Mouse (Mus musculus): ENCODE data around the gene Pknox2. TPM values are rescaled to one million over a fixed set of nuclear protein-coding genes. Genes with fewer than 3 reads are reported as not detected.

The Pknox2 gene
- polyA plus RNA-seq, 1 experiment from 2014 or later = 33.4 TPM

- Histone ChIP-seq H3K4me3 (ENCODE audit: low read depth, low read length) (no peak overlapping the region), H3K36me3 (ENCODE audit: control insufficient read depth, insufficient read depth, low read length) (no peaks in the 10 kb centered on the region), H3K9me3 (ENCODE audit: control insufficient read depth, low read length) (no peaks in the 10 kb centered on the region), H3K27me3 (ENCODE audit: control insufficient read depth, insufficient read depth, low read length) (no peaks in the 10 kb centered on the region), H3K4me1 (ENCODE audit: control insufficient read depth, insufficient read depth, low read length) (peaks cover 14% of the 10 kb centered on the region), H3K27ac (ENCODE audit: low read depth, low read length) (no peak overlapping the region), H3K4me2 (ENCODE audit: low read depth, low read length) (no peak overlapping the region), H3K9ac (replicated peaks; ENCODE audit: low read depth, low read length) (no peak overlapping the region)
- 94% methylated on average over 5 of the region's 5 CpGs for WGBS
- ATAC-seq (ENCODE audit: low read depth) = no peak
Observed at GRCm38 (mm10) chr9:36947056-36947694, 200.0 kb downstream of the Pknox2 start.

DNA sequence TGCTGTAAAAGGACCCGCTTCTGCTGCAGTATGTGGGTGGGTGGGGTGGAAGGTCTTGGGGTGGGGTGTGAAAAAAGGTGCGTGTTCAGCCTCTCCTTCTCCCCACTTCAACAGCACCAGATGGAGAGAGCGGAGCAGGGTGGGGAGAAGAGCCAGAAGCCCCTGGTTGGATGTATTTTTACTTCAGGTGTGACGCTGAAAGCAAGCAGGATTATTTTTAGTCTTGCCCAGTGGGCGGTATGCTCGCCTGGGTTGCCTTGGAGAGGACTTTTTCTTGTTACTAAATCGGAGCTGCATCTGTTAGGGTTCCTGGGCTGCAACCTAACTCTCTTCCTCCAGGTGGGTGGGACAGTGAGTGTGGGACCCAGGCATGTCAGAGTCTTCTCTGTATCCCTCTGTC is 202.4 kb downstream of the Pknox2 start:
- H3K27ac ChIP-seq (ENCODE audit: low read depth, low read length) = no peak overlapping the region

DNA sequence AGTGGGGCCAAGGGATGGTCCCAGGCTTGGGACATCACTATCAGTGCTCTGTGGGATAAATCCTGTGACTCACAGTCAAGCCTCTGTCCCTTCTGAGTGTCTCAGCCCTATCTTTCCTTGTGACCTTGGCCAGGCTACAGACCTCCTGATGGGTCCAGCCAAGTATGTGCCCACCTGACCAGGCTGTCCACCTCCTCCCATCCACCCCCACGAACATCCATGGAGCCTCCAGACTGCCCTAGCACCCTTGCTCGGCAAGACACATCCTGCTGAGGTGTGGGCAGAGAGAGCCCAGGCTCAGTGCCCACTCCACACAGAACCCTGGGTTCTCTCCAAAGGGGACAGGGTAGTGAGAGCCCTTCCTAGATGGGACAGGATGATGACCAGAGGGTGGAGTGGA is 204.6 kb downstream of the Pknox2 start:
- Histone ChIP-seq H3K36me3 (ENCODE audit: control insufficient read depth, insufficient read depth, low read length) (no peaks in the 10 kb centered on the region), H3K4me2 (ENCODE audit: low read depth, low read length) (no peak overlapping the region), H3K27me3 (ENCODE audit: control insufficient read depth, insufficient read depth, low read length) (no peaks in the 10 kb centered on the region), H3K9me3 (ENCODE audit: control insufficient read depth, low read length) (no peaks in the 10 kb centered on the region), H3K9ac (replicated peaks; ENCODE audit: low read depth, low read length) (no peak overlapping the region), H3K4me3 (ENCODE audit: low read depth, low read length) (no peak overlapping the region), H3K4me1 (ENCODE audit: control insufficient read depth, insufficient read depth, low read length) (peaks cover 33% of the 10 kb centered on the region), H3K27ac (ENCODE audit: low read depth, low read length) (no peak overlapping the region)
- 89% methylated on average over 2 of the region's 2 CpGs for WGBS
- ATAC-seq (ENCODE audit: low read depth) = no peak

More for the DNA sequence above, 202.4 kb downstream of the Pknox2 start:
- 78% methylated on average over 7 of the region's 7 CpGs for WGBS
- Histone ChIP-seq H3K9me3 (ENCODE audit: control insufficient read depth, low read length) (no peaks in the 10 kb centered on the region), H3K4me1 (ENCODE audit: control insufficient read depth, insufficient read depth, low read length) (peaks cover 14% of the 10 kb centered on the region; the same call in 1 of the 2 replicates), H3K4me2 (ENCODE audit: low read depth, low read length) (no peak overlapping the region), H3K9ac (replicated peaks; ENCODE audit: low read depth, low read length) (no peak overlapping the region), H3K4me3 (ENCODE audit: low read depth, low read length) (no peak overlapping the region), H3K27me3 (ENCODE audit: control insufficient read depth, insufficient read depth, low read length) (no peaks in the 10 kb centered on the region), H3K36me3 (ENCODE audit: control insufficient read depth, insufficient read depth, low read length) (no peaks in the 10 kb centered on the region)
- ATAC-seq (ENCODE audit: low read depth) = no peak

DNA sequence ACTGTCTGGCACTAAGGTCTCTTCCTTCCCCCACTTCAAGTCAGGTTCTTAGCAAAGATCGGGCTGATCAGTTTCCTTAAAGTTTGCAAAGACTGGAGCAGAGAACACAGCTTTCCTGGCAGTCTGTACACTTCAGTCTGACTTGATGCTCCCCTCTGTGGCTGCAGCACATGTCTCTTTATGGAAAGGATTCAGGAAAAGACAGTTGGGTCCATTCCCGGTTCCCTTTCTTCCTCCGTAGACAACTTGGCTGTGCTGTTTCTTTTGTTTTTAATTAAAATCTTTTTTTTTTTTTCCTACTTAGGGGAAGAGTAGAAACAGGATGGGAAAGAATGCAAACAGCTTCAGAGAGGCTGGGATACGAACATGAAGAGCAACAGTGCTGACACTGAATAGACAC is 205.1 kb downstream of the Pknox2 start:
- Histone ChIP-seq H3K27me3 (ENCODE audit: control insufficient read depth, insufficient read depth, low read length) (no peaks in the 10 kb centered on the region), H3K4me2 (ENCODE audit: low read depth, low read length) (no peak overlapping the region), H3K27ac (ENCODE audit: low read depth, low read length) (no peak overlapping the region), H3K9me3 (ENCODE audit: control insufficient read depth, low read length) (no peaks in the 10 kb centered on the region), H3K36me3 (ENCODE audit: control insufficient read depth, insufficient read depth, low read length) (no peaks in the 10 kb centered on the region), H3K4me1 (ENCODE audit: control insufficient read depth, insufficient read depth, low read length) (peaks cover 36% of the 10 kb centered on the region), H3K4me3 (ENCODE audit: low read depth, low read length) (no peak overlapping the region), H3K9ac (replicated peaks; ENCODE audit: low read depth, low read length) (no peak overlapping the region)
- no peak for ATAC-seq (ENCODE audit: low read depth)
- 82% methylated on average over 4 of the region's 4 CpGs for WGBS

DNA sequence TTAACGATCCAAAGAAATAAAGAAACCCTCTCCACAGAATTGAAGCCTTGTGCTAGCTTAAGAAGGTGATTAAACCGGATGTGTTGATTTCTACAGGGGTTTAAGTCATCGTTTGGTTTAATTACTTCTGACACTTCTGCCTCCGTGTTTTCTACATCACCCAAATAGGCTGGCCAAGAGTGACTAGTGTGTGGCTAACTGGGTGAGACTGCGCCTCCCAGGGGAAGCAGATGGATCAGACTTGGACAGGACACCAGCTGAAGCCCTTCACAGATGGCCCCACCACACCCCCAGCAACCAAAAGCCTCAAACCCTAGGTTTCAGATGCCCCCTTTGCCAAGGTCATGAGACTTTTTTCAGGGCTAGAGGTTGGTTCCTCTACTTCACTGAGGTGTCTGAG is 205.6 kb downstream of the Pknox2 start:
- Histone ChIP-seq H3K9ac (replicated peaks; ENCODE audit: low read depth, low read length) (no peak overlapping the region), H3K4me1 (ENCODE audit: control insufficient read depth, insufficient read depth, low read length) (peaks cover 36% of the 10 kb centered on the region), H3K4me2 (ENCODE audit: low read depth, low read length) (no peak overlapping the region), H3K27me3 (ENCODE audit: control insufficient read depth, insufficient read depth, low read length) (no peaks in the 10 kb centered on the region), H3K9me3 (ENCODE audit: control insufficient read depth, low read length) (no peaks in the 10 kb centered on the region), H3K4me3 (ENCODE audit: low read depth, low read length) (no peak overlapping the region), H3K27ac (ENCODE audit: low read depth, low read length) (no peak overlapping the region), H3K36me3 (ENCODE audit: control insufficient read depth, insufficient read depth, low read length) (no peaks in the 10 kb centered on the region)
- 10% methylated on average over 5 of the region's 5 CpGs for WGBS
- ATAC-seq (ENCODE audit: low read depth) = no peak

DNA sequence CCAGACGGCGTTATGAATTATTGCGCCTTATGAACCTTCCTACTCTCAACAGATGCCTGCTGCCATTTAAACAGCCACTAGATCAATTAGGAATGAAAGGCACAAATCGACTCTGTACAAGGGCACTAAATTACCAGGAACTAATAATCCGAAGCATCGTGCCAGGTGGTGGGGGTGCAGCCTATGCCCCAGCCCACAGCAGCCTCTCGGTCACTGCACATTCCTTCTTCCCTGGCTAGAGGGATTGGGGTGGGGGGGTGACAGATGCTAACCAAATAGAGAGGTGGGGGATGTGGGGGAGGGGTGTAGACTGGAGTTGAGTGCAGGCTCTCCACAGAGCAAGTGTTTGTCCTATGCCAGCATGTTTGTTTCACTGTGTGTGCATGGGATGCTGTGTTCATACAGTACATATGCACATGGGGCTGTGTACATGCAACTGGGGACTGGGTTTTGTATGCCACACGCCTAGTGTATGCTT is 208.6 kb downstream of the Pknox2 start:
- Histone ChIP-seq H3K4me3 (ENCODE audit: low read depth, low read length) (no peak overlapping the region), H3K36me3 (ENCODE audit: control insufficient read depth, insufficient read depth, low read length) (no peaks in the 10 kb centered on the region), H3K27me3 (ENCODE audit: control insufficient read depth, insufficient read depth, low read length) (no peaks in the 10 kb centered on the region), H3K4me2 (ENCODE audit: low read depth, low read length) (no peak overlapping the region), H3K4me1 (ENCODE audit: control insufficient read depth, insufficient read depth, low read length) (peaks cover 45% of the 10 kb centered on the region), H3K9ac (replicated peaks; ENCODE audit: low read depth, low read length) (no peak overlapping the region), H3K27ac (ENCODE audit: low read depth, low read length) (peak overlapping the region; percentile 18; the same call in 1 of the 2 replicates), H3K9me3 (ENCODE audit: control insufficient read depth, low read length) (no peaks in the 10 kb centered on the region)
- 17% methylated on average over 8 of the region's 8 CpGs for WGBS
- ATAC-seq (ENCODE audit: low read depth) = peak; percentile 67

- Histone ChIP-seq H3K4me1 (ENCODE audit: control insufficient read depth, insufficient read depth, low read length) (peaks cover 22% of the 10 kb centered on the region), H3K27ac (ENCODE audit: low read depth, low read length) (peak overlapping the region; percentile 41; the same call in 1 of the 2 replicates), H3K9ac (replicated peaks; ENCODE audit: low read depth, low read length) (no peak overlapping the region), H3K4me3 (ENCODE audit: low read depth, low read length) (no peak overlapping the region), H3K4me2 (ENCODE audit: low read depth, low read length) (peak overlapping the region; percentile 12; the same call in 1 of the 2 replicates), H3K36me3 (ENCODE audit: control insufficient read depth, insufficient read depth, low read length) (no peaks in the 10 kb centered on the region), H3K9me3 (ENCODE audit: control insufficient read depth, low read length) (no peaks in the 10 kb centered on the region), H3K27me3 (ENCODE audit: control insufficient read depth, insufficient read depth, low read length) (no peaks in the 10 kb centered on the region)
- 9% methylated on average over 16 of the region's 16 CpGs for WGBS
- ATAC-seq (ENCODE audit: low read depth) = peak; percentile 65
Observed at GRCm38 (mm10) chr9:36933813-36934493, 213.3 kb downstream of the Pknox2 start.

DNA sequence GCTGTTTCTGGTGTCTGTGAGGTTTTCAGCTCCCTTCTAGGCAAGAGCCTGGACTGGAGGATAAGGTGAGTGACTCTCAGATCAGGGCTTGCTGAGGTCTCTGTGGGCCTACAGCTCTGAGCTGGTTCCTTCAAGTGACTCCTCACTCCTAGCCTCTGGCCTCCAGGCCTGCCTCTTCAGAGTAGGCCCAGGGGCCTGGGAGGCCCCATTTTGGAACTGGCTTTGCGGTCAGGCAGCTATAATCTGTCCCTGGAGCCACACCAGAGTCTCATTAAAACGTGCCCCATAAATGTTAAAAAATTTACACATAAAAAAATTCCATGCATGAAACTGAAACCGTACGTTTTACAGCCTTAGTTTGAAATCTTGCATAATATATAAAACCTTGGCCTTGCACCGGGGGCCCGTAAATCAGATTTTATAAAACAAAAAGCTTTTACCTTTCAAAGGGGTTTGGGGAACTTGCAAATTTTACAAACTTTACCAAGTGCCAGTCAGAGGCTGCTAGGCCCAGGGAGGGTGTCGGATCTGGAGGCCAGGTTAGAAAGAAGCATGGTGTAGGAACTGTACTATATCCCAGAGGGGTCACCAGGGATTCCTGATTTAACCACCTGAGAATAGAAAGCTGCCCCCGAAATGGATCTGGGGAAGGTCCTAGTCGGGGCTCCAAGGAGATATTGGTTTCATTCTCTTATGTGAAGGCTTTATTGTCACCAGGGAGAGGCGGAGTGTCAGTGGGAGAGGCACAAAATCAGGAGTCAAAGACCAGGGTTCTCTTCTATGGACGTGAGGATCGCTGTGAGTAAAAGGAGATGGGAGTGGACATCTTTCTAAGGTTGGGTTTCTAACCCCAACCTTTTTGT is 214.0 kb downstream of the Pknox2 start:
- ATAC-seq (ENCODE audit: low read depth) = 0 out of 2 replicates have a peak, but pooled peaks have one; percentile 14
- peak overlapping the region; percentile 41; the same call in 1 of the 2 replicates for H3K27ac ChIP-seq (ENCODE audit: low read depth, low read length)
- H3K27me3 ChIP-seq (ENCODE audit: control insufficient read depth, insufficient read depth, low read length) = no peaks in the 10 kb centered on the region
- WGBS = 65% methylated on average over 12 of the region's 12 CpGs
- no peak overlapping the region for H3K4me3 ChIP-seq (ENCODE audit: low read depth, low read length)
- no peak overlapping the region for H3K9ac ChIP-seq (replicated peaks; ENCODE audit: low read depth, low read length)
- peaks cover 15% of the 10 kb centered on the region for H3K4me1 ChIP-seq (ENCODE audit: control insufficient read depth, insufficient read depth, low read length)
- no peaks in the 10 kb centered on the region for H3K36me3 ChIP-seq (ENCODE audit: control insufficient read depth, insufficient read depth, low read length)
- no peaks in the 10 kb centered on the region for H3K9me3 ChIP-seq (ENCODE audit: control insufficient read depth, low read length)
- no peak overlapping the region for H3K4me2 ChIP-seq (ENCODE audit: low read depth, low read length)

Measured in neural tube, embryonic 14.5 days (tissue).